Mouse (Mus musculus): ENCODE data around the gene Gm42906. TPM values are rescaled to one million over a fixed set of nuclear protein-coding genes. Genes with fewer than 3 reads are reported as not detected.

The Gm42906 gene
- polyA plus RNA-seq, 1 experiment from 2014 or later = not detected

DNA sequence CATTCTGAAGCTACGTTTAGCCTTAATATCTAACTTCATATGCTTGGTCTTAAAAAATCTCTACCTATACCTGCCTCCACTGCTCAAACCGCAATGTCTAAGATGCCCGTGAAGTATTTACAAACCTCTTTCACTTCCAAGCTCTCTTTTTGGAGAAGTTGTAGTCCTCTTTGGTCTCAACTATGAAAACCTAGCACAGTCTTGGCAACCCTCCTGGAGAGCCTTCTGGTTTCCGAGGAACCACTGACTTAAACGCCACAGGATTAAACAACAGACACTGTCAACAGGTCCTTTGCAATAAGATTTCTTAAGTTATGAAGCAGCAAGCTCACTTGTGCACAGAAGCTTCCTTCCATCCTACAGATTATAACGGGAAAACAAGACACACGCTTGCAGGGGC is 196.1 kb downstream of the Gm42906 start:
- 93% methylated on average over 7 of the region's 7 CpGs for WGBS
- H3K9me3 ChIP-seq (ENCODE audit: control insufficient read depth, low read length) = no peaks in the 10 kb centered on the region
- DNase-seq (ENCODE audit: low spot score) = no peak
- no peak overlapping the region for H3K4me2 ChIP-seq (ENCODE audit: low read depth, severe bottlenecking)
- no peak overlapping the region for H3K4me3 ChIP-seq (ENCODE audit: low read depth, low read length)
- no peak for ATAC-seq (ENCODE audit: insufficient number of reproducible peaks, low FRiP score, low TSS enrichment, low read depth)
- no peaks in the 10 kb centered on the region for H3K4me1 ChIP-seq (ENCODE audit: control insufficient read depth, insufficient read depth, low read length)
- no peak overlapping the region for H3K9ac ChIP-seq (ENCODE audit: low read length)
- no peak overlapping the region for H3K27ac ChIP-seq (replicated peaks; ENCODE audit: low read depth, low read length)
- H3K36me3 ChIP-seq (ENCODE audit: control insufficient read depth, insufficient read depth, low read length) = no peaks in the 10 kb centered on the region
- peaks cover 2% of the 10 kb centered on the region; the same call in 1 of the 2 replicates for H3K27me3 ChIP-seq (ENCODE audit: control insufficient read depth, insufficient read depth, low read length)

DNA sequence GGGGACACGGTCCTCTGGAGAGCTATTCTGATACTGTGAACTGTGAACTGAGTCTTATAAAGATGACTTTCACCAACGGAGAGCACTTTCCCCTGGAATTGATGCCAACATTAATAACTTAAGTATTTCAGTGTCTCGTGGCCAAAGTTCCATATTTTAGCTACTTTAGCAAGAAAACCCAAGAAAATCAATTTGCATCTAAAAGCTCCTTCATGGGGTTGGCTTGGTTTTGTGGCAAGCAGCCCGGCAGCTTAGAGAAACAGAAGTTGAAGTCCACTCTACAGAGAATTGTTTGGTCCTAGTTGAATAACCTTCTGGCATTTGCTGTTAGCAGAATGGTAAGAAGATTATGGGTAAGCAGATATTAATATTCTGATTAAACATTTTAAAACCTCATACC is 196.6 kb downstream of the Gm42906 start:
- H3K4me1 ChIP-seq (ENCODE audit: control insufficient read depth, insufficient read depth, low read length) = no peaks in the 10 kb centered on the region
- no peaks in the 10 kb centered on the region for H3K9me3 ChIP-seq (ENCODE audit: control insufficient read depth, low read length)
- WGBS = 90% methylated on average over 4 of the region's 4 CpGs
- H3K9ac ChIP-seq (ENCODE audit: low read length) = no peak overlapping the region
- no peak overlapping the region for H3K27ac ChIP-seq (replicated peaks; ENCODE audit: low read depth, low read length)
- no peak overlapping the region for H3K4me2 ChIP-seq (ENCODE audit: low read depth, severe bottlenecking)
- ATAC-seq (ENCODE audit: insufficient number of reproducible peaks, low FRiP score, low TSS enrichment, low read depth) (no peak), DNase-seq (ENCODE audit: low spot score) (no peak)
- no peak overlapping the region for H3K4me3 ChIP-seq (ENCODE audit: low read depth, low read length)
- no peaks in the 10 kb centered on the region for H3K36me3 ChIP-seq (ENCODE audit: control insufficient read depth, insufficient read depth, low read length)
- peaks cover 2% of the 10 kb centered on the region; the same call in 1 of the 2 replicates for H3K27me3 ChIP-seq (ENCODE audit: control insufficient read depth, insufficient read depth, low read length)

DNA sequence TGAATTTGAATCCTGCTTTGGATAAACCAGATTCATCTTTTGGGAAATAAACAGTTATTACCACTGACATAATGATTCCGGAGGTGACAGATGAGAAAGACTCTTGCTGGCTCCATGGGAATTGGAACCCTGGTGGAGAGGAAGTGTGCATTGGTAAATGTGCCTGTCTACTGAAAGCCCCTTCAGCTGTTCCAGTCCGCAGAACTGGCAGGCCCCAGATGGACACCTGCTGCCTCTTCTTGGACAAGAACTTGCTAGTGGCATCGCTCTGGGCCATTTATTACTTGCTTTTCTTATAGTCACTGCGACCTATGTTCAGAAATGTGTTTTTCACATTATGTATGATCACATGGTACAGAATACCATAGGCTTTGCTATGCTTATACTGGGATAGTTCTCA is 197.5 kb downstream of the Gm42906 start:
- Histone ChIP-seq H3K27ac (replicated peaks; ENCODE audit: low read depth, low read length) (no peak overlapping the region), H3K4me3 (ENCODE audit: low read depth, low read length) (no peak overlapping the region), H3K4me2 (ENCODE audit: low read depth, severe bottlenecking) (no peak overlapping the region), H3K27me3 (ENCODE audit: control insufficient read depth, insufficient read depth, low read length) (peaks cover 2% of the 10 kb centered on the region; the same call in 1 of the 2 replicates), H3K9me3 (ENCODE audit: control insufficient read depth, low read length) (no peaks in the 10 kb centered on the region), H3K9ac (ENCODE audit: low read length) (no peak overlapping the region), H3K36me3 (ENCODE audit: control insufficient read depth, insufficient read depth, low read length) (no peaks in the 10 kb centered on the region), H3K4me1 (ENCODE audit: control insufficient read depth, insufficient read depth, low read length) (no peaks in the 10 kb centered on the region)
- ATAC-seq (ENCODE audit: insufficient number of reproducible peaks, low FRiP score, low TSS enrichment, low read depth) = no peak
- WGBS = 89% methylated on average over 4 of the region's 4 CpGs
- DNase-seq (ENCODE audit: low spot score) = no peak

DNA sequence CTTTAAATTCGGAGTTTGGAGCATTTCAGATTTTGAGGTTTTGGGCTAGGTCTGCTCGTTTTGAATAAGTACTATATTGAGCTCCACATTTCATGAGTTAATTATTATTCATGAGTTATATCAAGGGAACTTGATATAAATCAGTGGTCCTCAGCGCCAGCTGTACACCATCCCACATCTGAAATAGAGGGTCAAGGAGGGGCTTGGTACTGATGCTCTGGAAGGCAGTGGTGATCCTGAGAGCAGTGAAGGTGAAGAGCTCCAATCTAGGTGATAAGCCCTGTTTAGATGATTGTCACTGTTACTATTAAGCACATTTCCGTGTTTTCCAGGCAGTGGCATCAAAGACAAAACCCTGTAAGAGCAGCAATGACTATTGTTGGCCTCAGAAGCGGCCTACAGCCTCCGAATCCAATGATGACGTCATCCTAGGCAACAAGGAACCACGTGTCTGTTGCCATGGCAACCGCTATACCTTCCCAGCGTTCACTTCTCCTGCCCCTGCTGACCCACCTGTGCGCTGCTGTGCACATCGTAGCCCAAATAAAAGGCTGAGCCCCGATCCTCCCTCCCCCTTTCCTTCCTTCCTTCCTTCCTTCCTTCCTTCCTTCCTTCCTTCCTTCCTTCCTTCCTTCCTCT is 199.5 kb downstream of the Gm42906 start:
- Histone ChIP-seq H3K27me3 (ENCODE audit: control insufficient read depth, insufficient read depth, low read length) (peaks cover 2% of the 10 kb centered on the region; the same call in 1 of the 2 replicates), H3K9ac (ENCODE audit: low read length) (no peak overlapping the region), H3K9me3 (ENCODE audit: control insufficient read depth, low read length) (no peaks in the 10 kb centered on the region), H3K36me3 (ENCODE audit: control insufficient read depth, insufficient read depth, low read length) (no peaks in the 10 kb centered on the region), H3K27ac (replicated peaks; ENCODE audit: low read depth, low read length) (no peak overlapping the region), H3K4me3 (ENCODE audit: low read depth, low read length) (no peak overlapping the region), H3K4me1 (ENCODE audit: control insufficient read depth, insufficient read depth, low read length) (no peaks in the 10 kb centered on the region), H3K4me2 (ENCODE audit: low read depth, severe bottlenecking) (no peak overlapping the region)
- whole genome bisulfite sequencing = 75% methylated on average over 13 of the region's 13 CpGs
- ATAC-seq (ENCODE audit: insufficient number of reproducible peaks, low FRiP score, low TSS enrichment, low read depth) (no peak), DNase-seq (ENCODE audit: low spot score) (no peak)

DNA sequence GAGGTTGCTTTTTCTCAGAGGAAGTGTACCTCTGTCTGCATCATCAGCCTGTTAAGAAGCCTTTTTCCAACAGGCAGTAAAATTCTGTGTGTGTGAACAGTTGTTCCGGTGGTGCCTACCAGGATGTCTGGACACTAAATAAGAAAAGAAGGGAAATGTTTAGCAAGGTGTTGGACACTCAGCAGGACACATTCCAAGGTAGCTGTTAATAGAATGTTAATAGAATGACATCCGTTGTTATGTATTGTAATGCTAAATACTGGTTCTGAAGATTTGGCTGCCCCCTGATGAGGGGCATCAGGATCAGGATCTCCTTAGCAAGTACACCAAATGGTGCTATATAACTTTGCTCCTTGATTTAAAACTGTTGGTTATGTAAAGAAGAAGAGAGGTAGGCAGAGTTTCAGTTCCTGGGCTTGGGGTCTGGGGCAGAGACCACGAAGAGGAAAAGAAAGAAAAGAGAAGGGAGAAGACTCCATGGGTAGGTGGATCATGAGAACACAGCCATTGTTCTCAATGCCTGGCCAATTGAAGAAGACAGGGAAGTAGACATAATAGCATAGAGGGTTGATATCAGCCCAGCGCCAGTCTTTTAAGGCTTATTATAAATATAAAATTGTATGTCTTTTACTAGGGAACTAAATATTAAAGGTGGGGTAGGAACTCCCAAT is 204.1 kb downstream of the Gm42906 start:
- Histone ChIP-seq H3K27me3 (ENCODE audit: control insufficient read depth, insufficient read depth, low read length) (no peaks in the 10 kb centered on the region), H3K4me2 (ENCODE audit: low read depth, severe bottlenecking) (no peak overlapping the region), H3K9me3 (ENCODE audit: control insufficient read depth, low read length) (no peaks in the 10 kb centered on the region), H3K4me1 (ENCODE audit: control insufficient read depth, insufficient read depth, low read length) (0 out of 2 replicates have a peak, but pooled peaks cover under 1% of the 10 kb centered on the region), H3K4me3 (ENCODE audit: low read depth, low read length) (no peak overlapping the region), H3K9ac (ENCODE audit: low read length) (no peak overlapping the region), H3K36me3 (ENCODE audit: control insufficient read depth, insufficient read depth, low read length) (no peaks in the 10 kb centered on the region), H3K27ac (replicated peaks; ENCODE audit: low read depth, low read length) (no peak overlapping the region)
- no peak for DNase-seq (ENCODE audit: low spot score)
- ATAC-seq (ENCODE audit: insufficient number of reproducible peaks, low FRiP score, low TSS enrichment, low read depth) = no peak
- 45% methylated on average over 4 of the region's 4 CpGs for WGBS

GRCm38 (mm10) chr5:151222791-151223190 is 205.2 kb downstream of the Gm42906 start:
- H3K9me3 ChIP-seq (ENCODE audit: control insufficient read depth, low read length) = no peaks in the 10 kb centered on the region
- no peaks in the 10 kb centered on the region for H3K27me3 ChIP-seq (ENCODE audit: control insufficient read depth, insufficient read depth, low read length)
- DNase-seq (ENCODE audit: low spot score) = no peak
- no peaks in the 10 kb centered on the region for H3K36me3 ChIP-seq (ENCODE audit: control insufficient read depth, insufficient read depth, low read length)
- WGBS = 92% methylated on average over 1 of the region's 1 CpGs
- ATAC-seq (ENCODE audit: insufficient number of reproducible peaks, low FRiP score, low TSS enrichment, low read depth) = no peak
- no peak overlapping the region for H3K4me3 ChIP-seq (ENCODE audit: low read depth, low read length)
- 0 out of 2 replicates have a peak, but pooled peaks cover 4% of the 10 kb centered on the region for H3K4me1 ChIP-seq (ENCODE audit: control insufficient read depth, insufficient read depth, low read length)
- H3K27ac ChIP-seq (replicated peaks; ENCODE audit: low read depth, low read length) = no peak overlapping the region
- H3K9ac ChIP-seq (ENCODE audit: low read length) = no peak overlapping the region
- H3K4me2 ChIP-seq (ENCODE audit: low read depth, severe bottlenecking) = no peak overlapping the region

- no peak overlapping the region for H3K9ac ChIP-seq (ENCODE audit: low read length)
- no peak overlapping the region for H3K27ac ChIP-seq (replicated peaks; ENCODE audit: low read depth, low read length)
- no peak overlapping the region for H3K4me3 ChIP-seq (ENCODE audit: low read depth, low read length)
- H3K4me2 ChIP-seq (ENCODE audit: low read depth, severe bottlenecking) = no peak overlapping the region
- DNase-seq (ENCODE audit: low spot score) = no peak
- H3K27me3 ChIP-seq (ENCODE audit: control insufficient read depth, insufficient read depth, low read length) = no peaks in the 10 kb centered on the region
- no peaks in the 10 kb centered on the region for H3K9me3 ChIP-seq (ENCODE audit: control insufficient read depth, low read length)
- no peaks in the 10 kb centered on the region for H3K36me3 ChIP-seq (ENCODE audit: control insufficient read depth, insufficient read depth, low read length)
- 72% methylated on average over 6 of the region's 6 CpGs for WGBS
- 0 out of 2 replicates have a peak, but pooled peaks cover 4% of the 10 kb centered on the region for H3K4me1 ChIP-seq (ENCODE audit: control insufficient read depth, insufficient read depth, low read length)
- no peak for ATAC-seq (ENCODE audit: insufficient number of reproducible peaks, low FRiP score, low TSS enrichment, low read depth)
Measured at GRCm38 (mm10) chr5:151218689-151219115, 209.3 kb downstream of the Gm42906 start.

DNA sequence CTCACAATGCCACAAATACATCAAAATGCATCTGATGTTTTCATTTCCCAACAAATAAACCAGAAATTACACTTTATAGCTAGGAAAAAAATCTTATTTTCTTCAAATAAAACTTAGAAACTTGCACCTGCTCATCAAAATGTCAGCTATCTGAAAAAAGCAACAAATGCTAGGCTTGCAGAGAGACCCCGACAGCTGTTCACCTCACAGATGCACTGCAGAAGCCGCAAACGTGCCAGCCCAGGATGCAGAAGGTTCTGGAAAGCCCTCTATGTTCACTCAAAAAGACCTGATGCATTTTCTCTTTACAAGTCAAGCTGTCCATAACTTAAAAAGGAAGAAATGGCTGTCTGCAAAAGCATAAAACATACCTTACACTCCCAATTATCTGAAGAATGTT is 214.9 kb downstream of the Gm42906 start:
- Histone ChIP-seq H3K27me3 (ENCODE audit: control insufficient read depth, insufficient read depth, low read length) (no peaks in the 10 kb centered on the region), H3K4me2 (ENCODE audit: low read depth, severe bottlenecking) (no peak overlapping the region), H3K9me3 (ENCODE audit: control insufficient read depth, low read length) (no peaks in the 10 kb centered on the region), H3K4me3 (ENCODE audit: low read depth, low read length) (no peak overlapping the region), H3K9ac (ENCODE audit: low read length) (no peak overlapping the region), H3K4me1 (ENCODE audit: control insufficient read depth, insufficient read depth, low read length) (no peaks in the 10 kb centered on the region), H3K36me3 (ENCODE audit: control insufficient read depth, insufficient read depth, low read length) (no peaks in the 10 kb centered on the region), H3K27ac (replicated peaks; ENCODE audit: low read depth, low read length) (no peak overlapping the region)
- DNase-seq (ENCODE audit: low spot score) (no peak), ATAC-seq (ENCODE audit: insufficient number of reproducible peaks, low FRiP score, low TSS enrichment, low read depth) (no peak)
- 85% methylated on average over 3 of the region's 3 CpGs for WGBS
